Mouse (Mus musculus) heart, adult 2 months (tissue): ENCODE measurements around the gene Gm6890. TPM values are rescaled to one million over a fixed set of nuclear protein-coding genes. Genes with fewer than 3 reads are reported as not detected.
"Not testable (repeated sequence)": the region's sequence is repeated elsewhere in the genome, so short reads cannot be mapped to it uniquely, and the experiment has no call there.

Experiments used
- DNase-seq, 2 experiments: peaks; one replicate each; pipeline ENCODE4 v3.0.0; 2021
- H3K27ac ChIP-seq: fragments of 200-600 bp; 2 replicates; pipeline ENCODE4 v1.8.1; 2022
- H3K27me3 ChIP-seq: fragments of 200-500 bp; 2 replicates; pipeline ENCODE4 v1.6.1; 2012; ENCODE audit warnings: mild to moderate bottlenecking, low read length, inconsistent platforms, mixed read lengths; ENCODE audit not compliant: control insufficient read depth, insufficient read depth
- H3K36me3 ChIP-seq: fragments of 200-500 bp; 2 replicates; pipeline ENCODE4 v1.6.1; 2012; ENCODE audit warnings: low read length, inconsistent platforms; ENCODE audit not compliant: control insufficient read depth, insufficient read depth
- H3K4me1 ChIP-seq: fragments of 200-500 bp; 2 replicates; pipeline ENCODE4 v1.6.1; 2011; ENCODE audit warnings: low read length; ENCODE audit not compliant: control insufficient read depth, insufficient read depth
- H3K4me3 ChIP-seq: fragments of 200-600 bp; 2 replicates; pipeline ENCODE4 v1.8.1; 2022
- H3K79me2 ChIP-seq: fragments of 200-500 bp; replicated peaks from 2 replicates; pipeline ENCODE4 v1.6.1; 2012; ENCODE audit warnings: mild to moderate bottlenecking, inconsistent platforms, low read length, moderate library complexity, mixed read lengths; ENCODE audit not compliant: control insufficient read depth, insufficient read depth
- H3K9ac ChIP-seq: fragments of 200-500 bp; 2 replicates; pipeline ENCODE4 v1.6.1; 2012; ENCODE audit warnings: low read depth, mild to moderate bottlenecking, control low read depth, inconsistent platforms, low read length, mixed read lengths
- CTCF ChIP-seq: fragments of 200-600 bp; IDR thresholded peaks from 2 replicates; pipeline ENCODE4 v1.8.1; 2022; ENCODE audit warnings: antibody characterized with exemption, mild to moderate bottlenecking, moderate library complexity
- WGBS: fragments of 180-500 bp; shearing (Covaris S2); methylation state at CpG from one replicate; pipeline ENCODE4 v1.1.7; 2018; 5-methylcytosine and 5-hydroxymethylcytosine counted together
- intact Hi-C: fragments of 180-260 bp; cut with DNase I; formaldehyde crosslinking; loops from one replicate; pipeline ENCODE4 v1.15.1; 2025
- long read RNA-seq: library from polyadenylated mRNA; stranded (forward); transcript quantifications from one replicate; pipeline ENCODE4 v2.0.0, GENCODE M21; 2021
- polyA plus RNA-seq: library from polyadenylated mRNA; depleted of rRNA; stranded (reverse); fragments of >200 nt; gene quantifications from 2 replicates; pipeline ENCODE4 v1.2.3, GENCODE M21; 2012; rRNA removed
- total RNA-seq, 2 experiments: library from RNA; stranded (reverse); gene quantifications; 2 replicates each; pipeline ENCODE4 v1.2.3; 2021

The Gm6890 gene
- not detected for total RNA-seq
- not detected in 2 replicates for polyA plus RNA-seq
- long read RNA-seq, result 0 reads

- H3K4me3 ChIP-seq, H3K4me1 ChIP-seq, H3K27me3 ChIP-seq, H3K36me3 ChIP-seq, DNase-seq, H3K79me2 ChIP-seq, intact Hi-C loops, H3K9ac ChIP-seq, H3K27ac ChIP-seq: not testable (repeated sequence)
- 74% methylated on average over 9 of the region's 9 CpGs for WGBS
Measured at GRCm38 (mm10) chrX:74740627-74741026, at the start of gene Gm6890. TSS of gene Gm6890 (plus strand) at chrX:74740927.

GRCm38 (mm10) chrX:74726195-74726594 is 14.5 kb upstream of the Gm6890 start:
- DNase-seq, H3K9ac ChIP-seq, H3K27me3 ChIP-seq, H3K79me2 ChIP-seq, H3K36me3 ChIP-seq, H3K4me1 ChIP-seq, intact Hi-C loops, H3K27ac ChIP-seq, H3K4me3 ChIP-seq: not testable (repeated sequence)
- WGBS, result 89% methylated on average over 10 of the region's 10 CpGs

- DNase-seq, H3K27me3 ChIP-seq, H3K36me3 ChIP-seq, H3K79me2 ChIP-seq, H3K4me3 ChIP-seq, intact Hi-C loops, H3K27ac ChIP-seq, H3K4me1 ChIP-seq, H3K9ac ChIP-seq: not testable (repeated sequence)
- TF ChIP-seq CTCF, result peak; percentile 32
- no CpG with 5 or more reads among the region's 1 CpGs for WGBS
Measured at GRCm38 (mm10) chrX:74770715-74771114, 30.0 kb downstream of the Gm6890 start.

Other genes with a start within 250 kb of the Gm6890 start
- gene Olfr1326-ps1, start 166.0 kb upstream of the Gm6890 start, total RNA-seq, result not detected
- gene Olfr1326-ps1, start 166.0 kb upstream of the Gm6890 start, polyA plus RNA-seq, result not detected in 2 replicates
- gene Olfr1325, start 148.2 kb upstream of the Gm6890 start, total RNA-seq, result not detected
- not detected in 2 replicates for gene Olfr1325, start 148.2 kb upstream of the Gm6890 start, polyA plus RNA-seq
- under 1 TPM; 0.16 to 0.27 TPM for gene Gm5640, start 95.3 kb upstream of the Gm6890 start, total RNA-seq
- gene Gm5640, start 95.3 kb upstream of the Gm6890 start, polyA plus RNA-seq, result 0.29 and 0.59 TPM in 2 replicates
- under 1 TPM in 1 of 2 experiments, not detected in 1; 0.08 TPM for gene Gm5936, start 96.3 kb downstream of the Gm6890 start, total RNA-seq
- 0.18 and 0.20 TPM in 2 replicates for gene Gm5936, start 96.3 kb downstream of the Gm6890 start, polyA plus RNA-seq